Mouse (Mus musculus): ENCODE measurements around the gene Cuedc1.

The Cuedc1 gene

GRCm38 (mm10) chr11:88098021-88098729 is at the start of gene Cuedc1:
Cuedc1 (plus strand) TSS chr11:88098058.
- no peak for DNase-seq (ENCODE audit: low spot score)

- DNase-seq (ENCODE audit: low spot score): no peak
Observed at GRCm38 (mm10) chr11:88048961-88049670, 48.7 kb upstream of the Cuedc1 start.

GRCm38 (mm10) chr11:88049732-88050131 is 48.1 kb upstream of the Cuedc1 start:
- DNase-seq (ENCODE audit: low spot score): no peak

GRCm38 (mm10) chr11:88052638-88053037 is 45.2 kb upstream of the Cuedc1 start:
- no peak for DNase-seq (ENCODE audit: low spot score)

GRCm38 (mm10) chr11:88053821-88054220 is 44.0 kb upstream of the Cuedc1 start:
- DNase-seq (ENCODE audit: low spot score): no peak

- peak; percentile 48 for DNase-seq (ENCODE audit: low spot score)
Observed at GRCm38 (mm10) chr11:88054589-88054988, 43.3 kb upstream of the Cuedc1 start.

GRCm38 (mm10) chr11:88055777-88056176 is 42.1 kb upstream of the Cuedc1 start:
- no peak for DNase-seq (ENCODE audit: low spot score)

- no peak for DNase-seq (ENCODE audit: low spot score)
Observed at GRCm38 (mm10) chr11:88057788-88058187, 40.1 kb upstream of the Cuedc1 start.

- peak; percentile 49 for DNase-seq (ENCODE audit: low spot score)
Observed at GRCm38 (mm10) chr11:88059141-88059540, 38.7 kb upstream of the Cuedc1 start.

GRCm38 (mm10) chr11:88061892-88062625 is 35.8 kb upstream of the Cuedc1 start:
- no peak for DNase-seq (ENCODE audit: low spot score)

- no peak for DNase-seq (ENCODE audit: low spot score)
Observed at GRCm38 (mm10) chr11:88065732-88066131, 32.1 kb upstream of the Cuedc1 start.

GRCm38 (mm10) chr11:88067191-88067585 is 30.7 kb upstream of the Cuedc1 start:
- no peak for DNase-seq (ENCODE audit: low spot score)

GRCm38 (mm10) chr11:88067586-88068410 is 30.1 kb upstream of the Cuedc1 start, which contains the start of gene Vezf1:
Vezf1 (plus strand) TSS chr11:88068279.
- DNase-seq (ENCODE audit: low spot score): peak; percentile 65

- peak; percentile 48 for DNase-seq (ENCODE audit: low spot score)
Observed at GRCm38 (mm10) chr11:88068411-88069245, 29.2 kb upstream of the Cuedc1 start.

GRCm38 (mm10) chr11:88069246-88069570 is 28.6 kb upstream of the Cuedc1 start:
- DNase-seq (ENCODE audit: low spot score): no peak

- DNase-seq (ENCODE audit: low spot score): no peak
Observed at GRCm38 (mm10) chr11:88070392-88070791, 27.5 kb upstream of the Cuedc1 start.

- DNase-seq (ENCODE audit: low spot score): no peak
Observed at GRCm38 (mm10) chr11:88071113-88071512, 26.7 kb upstream of the Cuedc1 start.

- no peak for DNase-seq (ENCODE audit: low spot score)
Observed at GRCm38 (mm10) chr11:88073343-88073875, 24.4 kb upstream of the Cuedc1 start.

GRCm38 (mm10) chr11:88075701-88076100 is 22.2 kb upstream of the Cuedc1 start:
- no peak for DNase-seq (ENCODE audit: low spot score)

- no peak for DNase-seq (ENCODE audit: low spot score)
Observed at GRCm38 (mm10) chr11:88076394-88076793, 21.5 kb upstream of the Cuedc1 start.

GRCm38 (mm10) chr11:88083699-88084098 is 14.2 kb upstream of the Cuedc1 start:
- DNase-seq (ENCODE audit: low spot score): no peak

Data from layer of hippocampus, adult 11-12 months (tissue).